Mouse (Mus musculus): ENCODE results near the gene Gm7137. TPM values are rescaled to one million over a fixed set of nuclear protein-coding genes. Genes with fewer than 3 reads are reported as not detected.
"Not testable (repeated sequence)": the region's sequence is repeated elsewhere in the genome, so short reads cannot be mapped to it uniquely, and the experiment has no call there.

The Gm7137 gene
- polyA plus RNA-seq, 1 experiment from 2014 or later = not detected

DNA sequence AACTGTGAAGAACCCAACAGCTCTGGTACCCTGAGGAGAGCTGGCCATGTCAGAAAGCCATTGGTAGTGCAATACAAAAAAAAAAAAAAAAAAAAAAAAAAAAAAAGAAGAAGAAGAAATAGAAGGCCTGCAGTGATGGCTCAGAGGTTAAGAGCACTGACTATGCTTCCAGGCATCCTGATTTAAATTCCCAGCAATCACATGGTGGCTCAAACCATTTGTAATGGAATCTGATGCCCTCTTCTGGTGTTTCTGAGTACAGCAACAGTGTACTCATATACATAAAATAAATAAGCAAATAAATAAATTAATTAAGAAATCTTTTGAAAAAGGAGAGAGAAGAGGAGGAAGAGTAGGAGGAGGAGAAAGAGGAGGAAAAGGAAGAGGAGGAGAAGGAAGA is 34.6 kb downstream of the Gm7137 start:
- Histone ChIP-seq H3K4me3 (ENCODE audit: low read depth, low read length) (no peak overlapping the region), H3K4me2 (replicated peaks; ENCODE audit: low read depth) (no peak overlapping the region), H3K36me3 (ENCODE audit: control insufficient read depth, insufficient read depth) (no peaks in the 10 kb centered on the region), H3K4me1 (replicated peaks; ENCODE audit: control insufficient read depth, insufficient read depth, low read length) (no peaks in the 10 kb centered on the region), H3K27me3 (replicated peaks; ENCODE audit: control insufficient read depth, insufficient read depth, low read length) (no peaks in the 10 kb centered on the region), H3K27ac (ENCODE audit: low read depth, low read length) (no peak overlapping the region), H3K9me3 (ENCODE audit: control insufficient read depth) (no peaks in the 10 kb centered on the region), H3K9ac (ENCODE audit: low read depth, low read length) (no peak overlapping the region)
- peak; percentile 31 for TF ChIP-seq CTCF (IDR thresholded peaks at IDR 0.05; ENCODE audit: low read depth)
- ATAC-seq = no peak

DNA sequence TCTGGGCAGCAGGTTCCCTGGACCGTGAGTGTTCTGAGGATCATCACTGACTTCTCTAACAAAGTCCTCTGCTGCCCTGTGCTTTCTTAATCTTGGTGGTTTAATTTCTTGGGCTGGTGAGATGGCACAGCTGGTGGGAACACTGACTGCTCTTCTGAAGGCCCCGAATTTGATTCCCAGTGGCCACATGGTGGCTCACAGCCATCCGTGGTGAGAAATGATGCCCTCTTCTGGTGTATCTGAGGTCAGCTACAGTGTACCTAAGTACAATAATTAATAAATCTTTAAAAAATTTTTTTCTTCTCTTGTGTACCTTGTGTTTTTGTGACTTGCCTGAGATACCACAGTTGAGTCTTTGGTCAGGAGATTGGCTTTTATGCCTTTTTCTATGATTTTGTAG is 35.7 kb downstream of the Gm7137 start:
- H3K9me3 ChIP-seq (ENCODE audit: control insufficient read depth); H3K9ac ChIP-seq (ENCODE audit: low read depth, low read length); H3K36me3 ChIP-seq (ENCODE audit: control insufficient read depth, insufficient read depth); H3K4me1 ChIP-seq (replicated peaks; ENCODE audit: control insufficient read depth, insufficient read depth, low read length); ATAC-seq; H3K27me3 ChIP-seq (replicated peaks; ENCODE audit: control insufficient read depth, insufficient read depth, low read length); H3K4me3 ChIP-seq (ENCODE audit: low read depth, low read length); H3K27ac ChIP-seq (ENCODE audit: low read depth, low read length); H3K4me2 ChIP-seq (replicated peaks; ENCODE audit: low read depth): not testable (repeated sequence)
- TF ChIP-seq CTCF (IDR thresholded peaks at IDR 0.05; ENCODE audit: low read depth) = peak; percentile 33
- WGBS = 61% methylated on average over 3 of the region's 3 CpGs

DNA sequence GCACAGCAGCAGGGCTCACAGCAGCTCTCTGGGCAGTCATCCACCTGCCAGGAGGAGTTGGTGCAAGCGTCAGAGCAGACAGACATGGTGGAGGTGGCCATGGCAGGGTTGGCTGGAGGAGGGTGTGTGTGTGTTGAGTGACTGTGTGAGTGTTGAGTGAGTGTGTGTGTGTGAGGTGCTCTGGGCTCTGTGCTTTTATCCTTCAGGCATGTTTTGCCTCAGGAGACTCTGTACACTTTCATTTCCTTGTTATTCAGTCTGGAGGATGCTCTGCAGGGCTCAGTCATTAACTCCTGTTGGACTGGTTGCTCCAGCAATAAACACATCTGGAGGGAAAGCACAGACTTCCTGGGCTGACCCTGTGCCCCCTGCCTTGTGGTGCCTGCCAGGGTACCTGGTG is 36.7 kb downstream of the Gm7137 start, which contains the start of gene Gm9736:
Gm9736 (minus strand) TSS at position 101 of the 400 bp plus-strand sequence.
- 67% methylated on average over 1 of the region's 1 CpGs for WGBS
- ATAC-seq; H3K27ac ChIP-seq (ENCODE audit: low read depth, low read length): not testable (repeated sequence)

DNA sequence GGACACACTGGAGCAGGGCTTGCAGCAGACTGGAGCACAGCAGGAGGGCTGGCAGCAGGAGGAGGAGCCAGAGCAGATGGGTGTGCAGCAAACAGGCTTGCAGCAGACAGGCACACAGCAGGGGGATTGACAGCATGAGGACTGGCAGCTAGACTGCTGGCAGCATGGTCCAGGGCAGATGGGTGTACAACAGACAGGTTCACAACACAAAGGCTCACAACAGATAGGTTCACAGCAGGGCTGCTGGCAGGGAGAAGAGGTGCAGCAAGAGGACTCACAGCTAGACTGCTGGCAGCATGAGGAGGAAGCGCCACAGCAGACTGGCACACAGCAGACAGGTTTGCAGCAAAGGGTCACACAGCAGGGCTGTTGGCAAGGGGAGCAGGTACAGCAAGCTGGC is 37.3 kb downstream of the Gm7137 start:
- H3K9ac ChIP-seq (ENCODE audit: low read depth, low read length); H3K27ac ChIP-seq (ENCODE audit: low read depth, low read length); H3K4me3 ChIP-seq (ENCODE audit: low read depth, low read length); H3K9me3 ChIP-seq (ENCODE audit: control insufficient read depth); H3K4me1 ChIP-seq (replicated peaks; ENCODE audit: control insufficient read depth, insufficient read depth, low read length); H3K36me3 ChIP-seq (ENCODE audit: control insufficient read depth, insufficient read depth); H3K27me3 ChIP-seq (replicated peaks; ENCODE audit: control insufficient read depth, insufficient read depth, low read length); ATAC-seq; H3K4me2 ChIP-seq (replicated peaks; ENCODE audit: low read depth): not testable (repeated sequence)
- WGBS = 77% methylated on average over 1 of the region's 1 CpGs

More for the DNA sequence above, 36.7 kb downstream of the Gm7137 start, which contains the start of gene Gm9736:
- not testable (repeated sequence) for H3K4me2 ChIP-seq (replicated peaks; ENCODE audit: low read depth); H3K36me3 ChIP-seq (ENCODE audit: control insufficient read depth, insufficient read depth); H3K9me3 ChIP-seq (ENCODE audit: control insufficient read depth); H3K4me1 ChIP-seq (replicated peaks; ENCODE audit: control insufficient read depth, insufficient read depth, low read length); H3K9ac ChIP-seq (ENCODE audit: low read depth, low read length); H3K27me3 ChIP-seq (replicated peaks; ENCODE audit: control insufficient read depth, insufficient read depth, low read length); H3K4me3 ChIP-seq (ENCODE audit: low read depth, low read length)

DNA sequence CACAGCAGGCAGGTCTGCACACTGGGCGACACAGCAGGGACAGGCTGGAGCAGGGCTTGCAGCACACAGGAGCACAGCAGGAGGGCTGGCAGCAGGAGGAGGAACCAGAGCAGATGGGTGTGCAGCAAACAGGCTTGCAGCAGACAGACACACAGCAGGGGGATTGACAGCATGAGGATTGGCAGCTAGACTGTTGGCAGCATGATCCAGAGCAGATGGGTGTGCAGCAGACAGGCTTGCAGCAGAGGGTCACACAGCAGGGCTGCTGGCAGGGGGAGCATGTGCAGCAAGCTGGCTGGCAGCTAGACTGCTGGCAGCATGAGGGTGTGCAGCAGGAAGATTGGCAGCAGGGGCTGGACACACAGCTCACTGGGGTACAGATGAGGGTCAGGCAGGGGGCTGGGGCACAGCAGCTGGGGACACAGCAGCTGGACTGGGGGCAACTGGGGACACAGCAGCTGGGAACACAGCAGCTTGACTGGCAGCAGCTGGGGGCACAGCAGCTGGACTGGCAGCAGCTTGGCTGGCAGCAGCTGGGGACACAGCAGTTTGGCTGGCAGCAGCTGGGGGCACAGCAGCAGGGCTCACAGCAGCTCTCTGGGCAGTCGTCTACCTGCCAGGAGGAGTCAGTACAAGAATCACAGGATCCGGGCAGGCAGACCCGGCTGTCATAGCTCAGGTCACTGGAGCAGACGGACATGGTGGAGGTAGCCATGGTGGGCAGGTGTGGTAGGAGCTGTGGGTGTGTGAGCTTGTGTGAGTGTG is 45.9 kb downstream of the Gm7137 start, which contains the start of gene Gm18596:
Gm18596 (minus strand) TSS at position 715 of the 765 bp plus-strand sequence.
- not testable (repeated sequence) for H3K27ac ChIP-seq (ENCODE audit: low read depth, low read length); H3K36me3 ChIP-seq (ENCODE audit: control insufficient read depth, insufficient read depth); H3K9ac ChIP-seq (ENCODE audit: low read depth, low read length); H3K4me3 ChIP-seq (ENCODE audit: low read depth, low read length); H3K4me1 ChIP-seq (replicated peaks; ENCODE audit: control insufficient read depth, insufficient read depth, low read length); ATAC-seq; H3K9me3 ChIP-seq (ENCODE audit: control insufficient read depth); H3K27me3 ChIP-seq (replicated peaks; ENCODE audit: control insufficient read depth, insufficient read depth, low read length); H3K4me2 ChIP-seq (replicated peaks; ENCODE audit: low read depth)
- 66% methylated on average over 4 of the region's 5 CpGs for WGBS

DNA sequence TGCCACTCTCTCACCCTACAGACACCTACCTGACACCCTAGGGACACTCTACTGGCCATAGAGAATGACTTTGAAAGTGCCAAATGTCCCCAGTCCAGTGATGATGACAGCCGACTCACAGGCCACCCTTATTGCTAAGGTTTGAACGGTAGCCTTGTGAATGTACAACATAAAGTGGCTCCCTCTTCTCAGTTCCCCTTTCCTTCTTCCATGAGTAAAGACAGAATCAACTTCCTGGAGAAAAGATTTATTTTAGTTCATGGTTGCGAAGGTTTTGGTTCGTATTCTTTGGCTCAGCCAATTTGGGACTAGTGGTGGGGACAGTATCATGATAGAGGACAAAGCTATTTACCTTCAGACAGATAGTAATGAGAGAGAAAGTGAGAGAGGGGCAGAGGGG is 49.1 kb downstream of the Gm7137 start:
- WGBS = 81% methylated on average over 4 of the region's 4 CpGs
- Histone ChIP-seq H3K27ac (ENCODE audit: low read depth, low read length) (no peak overlapping the region), H3K27me3 (replicated peaks; ENCODE audit: control insufficient read depth, insufficient read depth, low read length) (no peaks in the 10 kb centered on the region), H3K4me1 (replicated peaks; ENCODE audit: control insufficient read depth, insufficient read depth, low read length) (no peaks in the 10 kb centered on the region), H3K9me3 (ENCODE audit: control insufficient read depth) (no peaks in the 10 kb centered on the region), H3K36me3 (ENCODE audit: control insufficient read depth, insufficient read depth) (no peaks in the 10 kb centered on the region), H3K4me3 (ENCODE audit: low read depth, low read length) (no peak overlapping the region), H3K4me2 (replicated peaks; ENCODE audit: low read depth) (no peak overlapping the region), H3K9ac (ENCODE audit: low read depth, low read length) (no peak overlapping the region)
- ATAC-seq = no peak
- TF ChIP-seq CTCF (IDR thresholded peaks at IDR 0.05; ENCODE audit: low read depth) = no peak

Other genes with a start within 250 kb of the Gm7137 start
- 200 and 201 TPM in 2 replicates for gene Pttg1ip, start 206.5 kb downstream of the Gm7137 start, polyA plus RNA-seq (2015; fragmentation: Nextera tagmentation; extraction: Ambion mirVana)
- gene Sumo3, start 182.1 kb downstream of the Gm7137 start, polyA plus RNA-seq (2015; fragmentation: Nextera tagmentation; extraction: Ambion mirVana) = 256 and 269 TPM in 2 replicates
- gene Gm49325, start 182.0 kb downstream of the Gm7137 start, polyA plus RNA-seq (2015; fragmentation: Nextera tagmentation; extraction: Ambion mirVana) = 18.9 TPM in 2 replicates
- 36.4 and 37.8 TPM in 2 replicates for gene Ube2g2, start 165.9 kb downstream of the Gm7137 start, polyA plus RNA-seq (2015; fragmentation: Nextera tagmentation; extraction: Ambion mirVana)
- 0.10 and 0.20 TPM in 2 replicates for gene Tspear, start 101.6 kb downstream of the Gm7137 start, polyA plus RNA-seq (2015; fragmentation: Nextera tagmentation; extraction: Ambion mirVana)
- not detected in 2 replicates for gene Gm19402, start 97.4 kb downstream of the Gm7137 start, polyA plus RNA-seq (2015; fragmentation: Nextera tagmentation; extraction: Ambion mirVana)
- not detected in 2 replicates for gene Gm9508, start 91.0 kb downstream of the Gm7137 start, polyA plus RNA-seq (2015; fragmentation: Nextera tagmentation; extraction: Ambion mirVana)
- not detected in 2 replicates for gene Gm10272, start 81.6 kb downstream of the Gm7137 start, polyA plus RNA-seq (2015; fragmentation: Nextera tagmentation; extraction: Ambion mirVana)
- gene Gm10024, start 76.7 kb downstream of the Gm7137 start, polyA plus RNA-seq (2015; fragmentation: Nextera tagmentation; extraction: Ambion mirVana) = not detected in 2 replicates
- gene Gm10142, start 72.4 kb downstream of the Gm7137 start, polyA plus RNA-seq (2015; fragmentation: Nextera tagmentation; extraction: Ambion mirVana) = not detected in 2 replicates
- not detected in 2 replicates for gene Krtap12-1, start 67.6 kb downstream of the Gm7137 start, polyA plus RNA-seq (2015; fragmentation: Nextera tagmentation; extraction: Ambion mirVana)
- gene Gm10100, start 61.7 kb downstream of the Gm7137 start, polyA plus RNA-seq (2015; fragmentation: Nextera tagmentation; extraction: Ambion mirVana) = not detected in 2 replicates
- gene Gm18596, start 45.6 kb downstream of the Gm7137 start, polyA plus RNA-seq (2015; fragmentation: Nextera tagmentation; extraction: Ambion mirVana) = not detected in 2 replicates
- not detected in 2 replicates for gene Gm9736, start 36.8 kb downstream of the Gm7137 start, polyA plus RNA-seq (2015; fragmentation: Nextera tagmentation; extraction: Ambion mirVana)
- gene Gm3233, start 28.5 kb downstream of the Gm7137 start, polyA plus RNA-seq (2015; fragmentation: Nextera tagmentation; extraction: Ambion mirVana) = not detected in 2 replicates
- gene Gm3238, start 16.9 kb downstream of the Gm7137 start, polyA plus RNA-seq (2015; fragmentation: Nextera tagmentation; extraction: Ambion mirVana) = not detected in 2 replicates
- not detected in 2 replicates for gene Gm7138, start 11.3 kb downstream of the Gm7137 start, polyA plus RNA-seq (2015; fragmentation: Nextera tagmentation; extraction: Ambion mirVana)
- not detected in 2 replicates for gene Gm3250, start 5.7 kb downstream of the Gm7137 start, polyA plus RNA-seq (2015; fragmentation: Nextera tagmentation; extraction: Ambion mirVana)
- gene Gm9639, start 6.9 kb upstream of the Gm7137 start, polyA plus RNA-seq (2015; fragmentation: Nextera tagmentation; extraction: Ambion mirVana) = not detected in 2 replicates
- gene Gm19668, start 10.9 kb upstream of the Gm7137 start, polyA plus RNA-seq (2015; fragmentation: Nextera tagmentation; extraction: Ambion mirVana) = not detected in 2 replicates
- not detected in 2 replicates for gene Gm9507, start 23.6 kb upstream of the Gm7137 start, polyA plus RNA-seq (2015; fragmentation: Nextera tagmentation; extraction: Ambion mirVana)
- gene Gm2696, start 26.5 kb upstream of the Gm7137 start, polyA plus RNA-seq (2015; fragmentation: Nextera tagmentation; extraction: Ambion mirVana) = not detected in 2 replicates
- gene Krtap10-4, start 38.9 kb upstream of the Gm7137 start, polyA plus RNA-seq (2015; fragmentation: Nextera tagmentation; extraction: Ambion mirVana) = not detected in 2 replicates
- gene Krtap10-10, start 47.7 kb upstream of the Gm7137 start, polyA plus RNA-seq (2015; fragmentation: Nextera tagmentation; extraction: Ambion mirVana) = not detected in 2 replicates
- not detected in 2 replicates for gene Gm36176, start 58.6 kb upstream of the Gm7137 start, polyA plus RNA-seq (2015; fragmentation: Nextera tagmentation; extraction: Ambion mirVana)
- not detected in 2 replicates for gene Gm10318, start 64.7 kb upstream of the Gm7137 start, polyA plus RNA-seq (2015; fragmentation: Nextera tagmentation; extraction: Ambion mirVana)
- gene Gm3285, start 73.8 kb upstream of the Gm7137 start, polyA plus RNA-seq (2015; fragmentation: Nextera tagmentation; extraction: Ambion mirVana) = not detected in 2 replicates
- 2.1 TPM in 2 replicates for gene Lrrc3, start 114.3 kb upstream of the Gm7137 start, polyA plus RNA-seq (2015; fragmentation: Nextera tagmentation; extraction: Ambion mirVana)
- 0.66 and 1.1 TPM in 2 replicates for gene Trpm2, start 182.4 kb upstream of the Gm7137 start, polyA plus RNA-seq (2015; fragmentation: Nextera tagmentation; extraction: Ambion mirVana)
- gene 1810043G02Rik, start 190.3 kb upstream of the Gm7137 start, polyA plus RNA-seq (2015; fragmentation: Nextera tagmentation; extraction: Ambion mirVana) = 8.5 and 8.6 TPM in 2 replicates
- gene Pfkl, start 221.9 kb upstream of the Gm7137 start, polyA plus RNA-seq (2015; fragmentation: Nextera tagmentation; extraction: Ambion mirVana) = 42.3 and 51.1 TPM in 2 replicates